Mouse (Mus musculus): ENCODE measurements around the gene Gm9821. TPM values are rescaled to one million over a fixed set of nuclear protein-coding genes. Genes with fewer than 3 reads are reported as not detected.

The Gm9821 gene
- polyA plus RNA-seq, 1 experiment from 2014 or later = 0.80 TPM

GRCm38 (mm10) chr2:91936154-91936553, 9.3 kb upstream of the Gm9821 start:
- Histone ChIP-seq H3K27ac (no peak overlapping the region), H3K9me3 (replicated peaks) (no peaks in the 10 kb centered on the region), H3K4me3 (replicated peaks) (no peak overlapping the region), H3K4me1 (replicated peaks) (peaks cover 41% of the 10 kb centered on the region), H3K9ac (no peak overlapping the region), H3K4me2 (no peak overlapping the region), H3K36me3 (peaks cover 85% of the 10 kb centered on the region), H3K27me3 (peaks cover 9% of the 10 kb centered on the region)
- ATAC-seq (ENCODE audit: low read depth) (no peak), DNase-seq (no peak)
- WGBS (ENCODE audit: insufficient replicate concordance) = 88% methylated on average over 7 of the region's 7 CpGs

- no peak overlapping the region for H3K9ac ChIP-seq
- no peak for DNase-seq
- ATAC-seq (ENCODE audit: low read depth) = no peak
- no peak overlapping the region for H3K27ac ChIP-seq
- no peaks in the 10 kb centered on the region for H3K27me3 ChIP-seq
- WGBS (ENCODE audit: insufficient replicate concordance) = 89% methylated on average over 15 of the region's 15 CpGs
- no peak overlapping the region for H3K4me3 ChIP-seq (replicated peaks)
- no peak overlapping the region for H3K4me2 ChIP-seq
- H3K9me3 ChIP-seq (replicated peaks) = no peaks in the 10 kb centered on the region
- H3K36me3 ChIP-seq = peaks cover 95% of the 10 kb centered on the region
- peaks cover 20% of the 10 kb centered on the region for H3K4me1 ChIP-seq (replicated peaks)
Observed at GRCm38 (mm10) chr2:91939303-91939935, 6.1 kb upstream of the Gm9821 start.

- Histone ChIP-seq H3K4me2 (no peak overlapping the region), H3K4me1 (replicated peaks) (peaks cover 41% of the 10 kb centered on the region), H3K9ac (no peak overlapping the region), H3K27me3 (no peaks in the 10 kb centered on the region), H3K27ac (no peak overlapping the region), H3K9me3 (replicated peaks) (no peaks in the 10 kb centered on the region), H3K4me3 (replicated peaks) (no peak overlapping the region), H3K36me3 (peaks cover 87% of the 10 kb centered on the region)
- WGBS (ENCODE audit: insufficient replicate concordance) = 71% methylated on average over 6 of the region's 6 CpGs
- no peak for DNase-seq
- ATAC-seq (ENCODE audit: low read depth) = no peak
Observed at GRCm38 (mm10) chr2:91942356-91942755, 3.1 kb upstream of the Gm9821 start.

GRCm38 (mm10) chr2:91944170-91944950, 1.1 kb upstream of the Gm9821 start:
- Histone ChIP-seq H3K36me3 (peaks cover 66% of the 10 kb centered on the region), H3K27me3 (no peaks in the 10 kb centered on the region), H3K9ac (peak overlapping the region; percentile 35), H3K4me1 (replicated peaks) (peaks cover 61% of the 10 kb centered on the region), H3K9me3 (replicated peaks) (no peaks in the 10 kb centered on the region), H3K4me3 (replicated peaks) (no peak overlapping the region), H3K4me2 (peak overlapping the region; percentile 27; the same call in 1 of the 2 replicates), H3K27ac (peak overlapping the region; percentile 62)
- peak; percentile 71 for DNase-seq
- peak; percentile 45 for ATAC-seq (ENCODE audit: low read depth)
- WGBS (ENCODE audit: insufficient replicate concordance) = 37% methylated on average over 13 of the region's 13 CpGs

- H3K4me3 ChIP-seq (replicated peaks) = peak overlapping the region; percentile 63
- peak overlapping the region; percentile 81 for H3K4me2 ChIP-seq
- peak overlapping the region; percentile 97 for H3K27ac ChIP-seq
- H3K4me1 ChIP-seq (replicated peaks) = peaks cover 85% of the 10 kb centered on the region
- H3K9me3 ChIP-seq (replicated peaks) = no peaks in the 10 kb centered on the region
- ATAC-seq (ENCODE audit: low read depth) (peak; percentile 11; the same call in 1 of the 2 replicates), DNase-seq (no peak)
- peaks cover 42% of the 10 kb centered on the region for H3K36me3 ChIP-seq
- H3K27me3 ChIP-seq = no peaks in the 10 kb centered on the region
- H3K9ac ChIP-seq = peak overlapping the region; percentile 85
- 35% methylated on average over 6 of the region's 6 CpGs for WGBS (ENCODE audit: insufficient replicate concordance)
Observed at GRCm38 (mm10) chr2:91946836-91947235, 1.3 kb downstream of the Gm9821 start.

GRCm38 (mm10) chr2:91947397-91948150, 2.1 kb downstream of the Gm9821 start:
- peak overlapping the region; percentile 63 for H3K4me3 ChIP-seq (replicated peaks)
- H3K36me3 ChIP-seq = peaks cover 35% of the 10 kb centered on the region
- peaks cover 92% of the 10 kb centered on the region for H3K4me1 ChIP-seq (replicated peaks)

GRCm38 (mm10) chr2:91948151-91948509, 2.6 kb downstream of the Gm9821 start:
- no peaks in the 10 kb centered on the region for H3K9me3 ChIP-seq (replicated peaks)
- peak; percentile 45 for ATAC-seq (ENCODE audit: low read depth)
- peak overlapping the region; percentile 85 for H3K9ac ChIP-seq
- peak overlapping the region; percentile 97 for H3K27ac ChIP-seq
- DNase-seq = peak; percentile 68
- H3K4me3 ChIP-seq (replicated peaks) = peak overlapping the region; percentile 63
- H3K4me1 ChIP-seq (replicated peaks) = peaks cover 97% of the 10 kb centered on the region
- H3K27me3 ChIP-seq = no peaks in the 10 kb centered on the region
- 15% methylated on average over 6 of the region's 6 CpGs for WGBS (ENCODE audit: insufficient replicate concordance)
- H3K4me2 ChIP-seq = peak overlapping the region; percentile 81
- peaks cover 30% of the 10 kb centered on the region for H3K36me3 ChIP-seq

More at GRCm38 (mm10) chr2:91947397-91948150, 2.1 kb downstream of the Gm9821 start:
- DNase-seq (peak; percentile 76), ATAC-seq (ENCODE audit: low read depth) (peak; percentile 57)
- peak overlapping the region; percentile 81 for H3K4me2 ChIP-seq
- H3K9me3 ChIP-seq (replicated peaks) = no peaks in the 10 kb centered on the region
- no peaks in the 10 kb centered on the region for H3K27me3 ChIP-seq
- peak overlapping the region; percentile 97 for H3K27ac ChIP-seq
- 29% methylated on average over 11 of the region's 11 CpGs for WGBS (ENCODE audit: insufficient replicate concordance)
- peak overlapping the region; percentile 85 for H3K9ac ChIP-seq

- peak; percentile 63 for DNase-seq
- peak overlapping the region; percentile 81 for H3K4me2 ChIP-seq
- WGBS (ENCODE audit: insufficient replicate concordance) = 17% methylated on average over 3 of the region's 3 CpGs
Observed at GRCm38 (mm10) chr2:91948792-91949241, 3.3 kb downstream of the Gm9821 start.

GRCm38 (mm10) chr2:91949411-91950274, 4.1 kb downstream of the Gm9821 start:
- H3K36me3 ChIP-seq = peaks cover 21% of the 10 kb centered on the region
- ATAC-seq (ENCODE audit: low read depth) (peak; percentile 82), DNase-seq (peak; percentile 74)
- H3K4me2 ChIP-seq = peak overlapping the region; percentile 81
- H3K27me3 ChIP-seq = no peaks in the 10 kb centered on the region
- peak overlapping the region; percentile 63 for H3K4me3 ChIP-seq (replicated peaks)
- WGBS (ENCODE audit: insufficient replicate concordance) = 14% methylated on average over 17 of the region's 17 CpGs
- H3K9me3 ChIP-seq (replicated peaks) = no peaks in the 10 kb centered on the region
- peak overlapping the region; percentile 85 for H3K9ac ChIP-seq
- H3K27ac ChIP-seq = peak overlapping the region; percentile 97
- peaks cover 98% of the 10 kb centered on the region for H3K4me1 ChIP-seq (replicated peaks)

More at GRCm38 (mm10) chr2:91948792-91949241, 3.3 kb downstream of the Gm9821 start:
- Histone ChIP-seq H3K27me3 (no peaks in the 10 kb centered on the region), H3K36me3 (peaks cover 24% of the 10 kb centered on the region), H3K9ac (peak overlapping the region; percentile 85), H3K4me3 (replicated peaks) (peak overlapping the region; percentile 63), H3K4me1 (replicated peaks) (peaks cover 98% of the 10 kb centered on the region), H3K27ac (peak overlapping the region; percentile 97), H3K9me3 (replicated peaks) (no peaks in the 10 kb centered on the region)
- ATAC-seq (ENCODE audit: low read depth) = peak; percentile 24; the same call in 1 of the 2 replicates

GRCm38 (mm10) chr2:91950275-91951085, 5.0 kb downstream of the Gm9821 start:
- DNase-seq = peak; percentile 66
- WGBS (ENCODE audit: insufficient replicate concordance) = 6% methylated on average over 15 of the region's 15 CpGs
- H3K9ac ChIP-seq = peak overlapping the region; percentile 85

More at GRCm38 (mm10) chr2:91950275-91951085, 5.0 kb downstream of the Gm9821 start:
- Histone ChIP-seq H3K27ac (peak overlapping the region; percentile 97), H3K9me3 (replicated peaks) (no peaks in the 10 kb centered on the region), H3K4me3 (replicated peaks) (peak overlapping the region; percentile 63), H3K4me2 (peak overlapping the region; percentile 81), H3K27me3 (no peaks in the 10 kb centered on the region), H3K36me3 (peaks cover 13% of the 10 kb centered on the region), H3K4me1 (replicated peaks) (peaks cover 98% of the 10 kb centered on the region)
- peak; percentile 78 for ATAC-seq (ENCODE audit: low read depth)
